Mouse (Mus musculus): ENCODE data around the gene Gm49776.

GRCm38 (mm10) chr16:18218580-18218996 lies 39.5 kb downstream of the Gm49776 start:
- TF ChIP-seq FLI1 (IDR thresholded peaks at IDR 0.05; ENCODE audit: low read length) (no peak), GATA1 (IDR thresholded peaks at IDR 0.05; ENCODE audit: borderline replicate concordance, low read length) (no peak)
